Mouse (Mus musculus) liver, postnatal 0 days (tissue): ENCODE data around the gene Fcgr1.

Experiments used
- CTCF ChIP-seq: sonication (generic); IDR thresholded peaks from 2 replicates; pipeline ENCODE4 v1.5.1; 2016; ENCODE audit warnings: antibody characterized with exemption, low read depth
- EP300 ChIP-seq: IDR thresholded peaks from 2 replicates; pipeline ENCODE4 v1.6.1; 2016; ENCODE audit warnings: antibody characterized with exemption, low read depth, mild to moderate bottlenecking

DNA sequence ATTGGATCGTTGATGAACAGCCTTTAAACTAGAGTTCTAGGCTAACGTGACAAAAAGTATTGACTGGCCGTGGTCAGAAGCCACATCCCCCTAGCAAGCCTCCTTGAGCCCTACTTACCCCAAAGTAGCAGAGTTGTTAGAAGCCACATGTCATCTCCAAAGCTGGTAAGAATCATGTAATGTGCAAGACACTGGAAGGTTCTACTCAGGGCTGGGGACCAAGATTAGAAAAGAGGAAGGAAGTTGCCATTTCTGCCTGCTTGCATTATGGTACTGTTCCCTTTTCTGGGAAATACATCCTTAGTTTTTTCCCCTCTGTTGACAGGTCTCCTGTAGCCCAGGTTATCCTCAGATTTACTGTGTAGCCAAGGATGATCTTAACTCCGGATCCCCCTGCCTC is at the start of gene Fcgr1:
- no peak for TF ChIP-seq CTCF
- TF ChIP-seq EP300: no peak
